Mouse (Mus musculus) gastrocnemius, adult 2 months (tissue): ENCODE data around the gene Cd80. TPM values are rescaled to one million over a fixed set of nuclear protein-coding genes. Genes with fewer than 3 reads are reported as not detected.
A peak's percentile ranks its signal among the peaks of the same experiment; 100 is the strongest.

Experiments used
- DNase-seq: peaks from one replicate; pipeline ENCODE4 v3.0.0; 2022
- H3K27ac ChIP-seq: fragments of 200-600 bp; 2 replicates; pipeline ENCODE4 v1.8.1; 2022; ENCODE audit warnings: mild to moderate bottlenecking
- H3K4me3 ChIP-seq: fragments of 200-600 bp; 2 replicates; pipeline ENCODE4 v1.8.1; 2022; ENCODE audit warnings: mild to moderate bottlenecking, moderate library complexity
- CTCF ChIP-seq: fragments of 200-600 bp; IDR thresholded peaks from 2 replicates; pipeline ENCODE4 v1.8.1; 2022; ENCODE audit warnings: antibody characterized with exemption, mild to moderate bottlenecking, moderate library complexity
- intact Hi-C: fragments of 180-260 bp; cut with DNase I; formaldehyde crosslinking; loops from one replicate; pipeline ENCODE4 v1.15.1; 2025
- total RNA-seq, 2 experiments: library from RNA; stranded (reverse); gene quantifications; 2 replicates each; pipeline ENCODE4 v1.2.3; 2021

Gene Cd80
- total RNA-seq, 2 experiments from 2014 or later = 0.13 to 0.31 TPM

- no peak for TF ChIP-seq CTCF
- no peak overlapping the region for H3K27ac ChIP-seq
- no peak for DNase-seq
- intact Hi-C loops = loop anchor here (2.0 to 10.0 kb wide), 2 partner anchors 109 to 139 kb away; no protein-coding TSS in a partner anchor
- H3K4me3 ChIP-seq = peak overlapping the region; percentile 70
These were observed 28.4 kb downstream of the Cd80 start for GRCm38 (mm10) chr16:38483582-38484309.

- intact Hi-C loops = no loop called here
- TF ChIP-seq CTCF = no peak
These were observed 37.2 kb downstream of the Cd80 start for GRCm38 (mm10) chr16:38492551-38492950.

DNA sequence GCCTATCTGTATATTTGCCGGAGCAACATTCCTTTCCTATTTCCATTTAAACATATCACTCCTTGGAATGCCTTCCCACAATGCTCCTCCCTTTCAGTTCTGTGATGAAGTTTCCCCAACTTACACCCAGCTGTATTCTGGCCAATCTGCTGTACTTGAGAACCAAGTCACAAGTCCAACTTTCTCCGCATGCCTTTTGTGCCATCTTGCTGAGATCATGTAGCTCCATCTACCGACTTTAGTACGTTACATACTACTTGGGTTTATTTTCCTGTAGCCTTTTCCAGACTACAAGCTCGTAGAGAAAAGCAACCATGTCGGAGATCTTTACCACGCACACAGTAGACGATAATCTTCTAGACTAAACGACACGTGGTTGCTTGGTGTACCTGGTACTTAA, 38.5 kb downstream of the Cd80 start:
- H3K27ac ChIP-seq = no peak overlapping the region
- TF ChIP-seq CTCF = peak; percentile 50
- intact Hi-C loops = no loop called here
- no peak overlapping the region for H3K4me3 ChIP-seq
- no peak for DNase-seq

More at GRCm38 (mm10) chr16:38492551-38492950, 37.2 kb downstream of the Cd80 start:
- no peak for DNase-seq
- H3K4me3 ChIP-seq = no peak overlapping the region
- H3K27ac ChIP-seq = no peak overlapping the region

DNA sequence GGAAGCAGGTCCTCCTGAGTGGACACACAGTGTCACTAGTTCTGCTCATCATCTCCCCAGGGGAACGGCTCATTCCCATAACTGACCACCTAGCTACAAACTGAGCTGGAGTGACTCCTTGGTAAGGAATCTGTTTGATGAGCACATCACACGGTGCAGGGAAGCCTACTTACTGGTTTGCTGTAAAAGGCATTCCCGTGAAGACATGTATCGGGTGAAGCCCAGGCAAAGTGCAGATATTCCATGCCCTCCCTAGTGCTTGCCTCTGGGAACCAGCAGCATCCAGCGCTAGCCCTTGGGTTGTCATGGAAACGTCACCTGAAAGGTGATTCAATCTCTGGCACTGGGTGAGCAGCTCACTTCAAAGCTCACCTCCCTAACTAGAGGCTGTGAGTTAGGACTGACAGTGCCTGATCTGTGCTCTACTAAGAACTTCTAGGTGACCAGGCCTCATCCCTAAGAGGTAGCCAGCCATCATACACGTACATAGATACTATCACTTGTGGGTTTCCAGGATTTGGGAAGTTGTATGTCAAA, 41.3 kb downstream of the Cd80 start:
- intact Hi-C loops = no loop called here

DNA sequence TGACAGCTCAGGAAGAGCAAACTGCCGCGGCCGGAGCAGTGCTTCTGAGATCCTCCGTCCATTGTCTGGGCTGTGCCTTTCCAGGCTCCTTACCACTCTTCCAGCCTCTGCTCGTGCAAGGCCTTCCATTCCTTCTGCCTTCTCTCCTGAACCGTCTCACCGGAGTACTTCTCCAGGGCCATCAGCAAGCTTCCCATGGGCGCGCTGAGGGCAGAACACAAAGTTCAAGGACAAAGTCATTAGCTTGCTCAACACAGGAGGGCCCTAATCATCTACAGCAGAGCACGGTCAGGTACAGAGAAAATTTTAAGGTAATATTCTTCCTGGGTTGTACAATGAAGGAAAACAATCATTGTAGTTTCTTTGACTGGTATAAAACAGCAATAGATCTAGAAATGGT, 47.1 kb downstream of the Cd80 start:
- no peak overlapping the region for H3K4me3 ChIP-seq
- H3K27ac ChIP-seq = no peak overlapping the region
- intact Hi-C loops = loop anchor here (10.0 kb wide), 1 partner anchor 508 kb away; no protein-coding TSS in a partner anchor
- no peak for DNase-seq
- no peak for TF ChIP-seq CTCF

More for the DNA sequence above, 41.3 kb downstream of the Cd80 start:
- TF ChIP-seq CTCF = no peak
- Histone ChIP-seq H3K4me3 (no peak overlapping the region), H3K27ac (no peak overlapping the region)
- no peak for DNase-seq

- no peak for DNase-seq
- Histone ChIP-seq H3K4me3 (no peak overlapping the region), H3K27ac (no peak overlapping the region)
- TF ChIP-seq CTCF = no peak
- intact Hi-C loops = loop anchor here (10.0 kb wide), 1 partner anchor 509 kb away; no protein-coding TSS in a partner anchor
These were observed 48.2 kb downstream of the Cd80 start for GRCm38 (mm10) chr16:38503528-38503927.

DNA sequence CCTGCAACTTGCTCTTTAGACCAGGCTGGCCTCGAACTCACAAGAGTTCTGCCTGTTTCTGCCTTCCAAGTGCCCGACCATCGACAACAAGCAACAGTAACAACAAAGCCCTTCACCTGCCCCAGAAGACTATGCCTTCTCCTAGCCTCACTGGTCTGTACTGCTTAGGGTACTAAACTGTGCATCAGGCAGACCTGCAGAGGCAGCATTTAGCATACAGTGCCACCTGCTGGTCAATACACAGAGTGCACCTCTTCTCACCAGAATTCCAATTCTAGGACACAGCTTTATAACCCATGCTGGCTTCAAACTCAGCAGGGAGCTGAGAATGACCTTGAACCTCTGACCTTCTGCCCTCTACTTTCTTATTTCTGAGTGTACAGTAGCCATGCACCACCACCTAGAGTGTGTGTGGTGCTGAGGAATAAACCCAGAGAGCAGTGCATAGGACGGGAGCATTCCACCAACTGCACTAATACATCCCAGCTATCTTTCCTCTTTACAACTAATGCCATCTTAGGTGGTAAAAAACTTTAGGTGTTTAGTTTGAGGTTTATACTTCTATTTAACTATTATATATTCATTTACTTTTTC, 50.8 kb downstream of the Cd80 start:
- peak; percentile 57 for DNase-seq
- Histone ChIP-seq H3K27ac (no peak overlapping the region), H3K4me3 (no peak overlapping the region)
- TF ChIP-seq CTCF = no peak; the same call in 1 of the 2 replicates
- intact Hi-C loops = loop anchor here (1.0 to 10.0 kb wide), 2 partner anchors 161 to 511 kb away; no protein-coding TSS in a partner anchor

DNA sequence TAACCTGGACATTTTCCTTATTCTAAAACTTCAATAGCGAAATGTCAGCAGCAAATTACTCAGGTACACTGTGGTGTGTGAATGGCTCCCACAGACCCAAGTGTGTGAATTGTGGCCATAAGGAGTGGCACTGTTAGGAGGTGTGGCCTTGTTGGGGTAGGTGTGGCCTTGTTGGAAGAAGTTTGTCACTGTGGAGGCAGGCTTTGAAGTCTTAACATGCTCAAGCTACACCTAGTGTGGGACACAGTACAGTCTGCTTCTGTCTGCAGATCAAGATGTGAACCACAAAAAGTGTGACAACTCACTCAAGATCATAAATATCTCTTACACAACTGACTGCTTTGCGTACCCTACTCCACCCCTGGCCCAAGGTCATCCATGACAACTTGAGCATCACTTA, 55.5 kb downstream of the Cd80 start:
- no peak for TF ChIP-seq CTCF
- DNase-seq = no peak
- intact Hi-C loops = no loop called here
- Histone ChIP-seq H3K4me3 (no peak overlapping the region), H3K27ac (no peak overlapping the region)

DNA sequence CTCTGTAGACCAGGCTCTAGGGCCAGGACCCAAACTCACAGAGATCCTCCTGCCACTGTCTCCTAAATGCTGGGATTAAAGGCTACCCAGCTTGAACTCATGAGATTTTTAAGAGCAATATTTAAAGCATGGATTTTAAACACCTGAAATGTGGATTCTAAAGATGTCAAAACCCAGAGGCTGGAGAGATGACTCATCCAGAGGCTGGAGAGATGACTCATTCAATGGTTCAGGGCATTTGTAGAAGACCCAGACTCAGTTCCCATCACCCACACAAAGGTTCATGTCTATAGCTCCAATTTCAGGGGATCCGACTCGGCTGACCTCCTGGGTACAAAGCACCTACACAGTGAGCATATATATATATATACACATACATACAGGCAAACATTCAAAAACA, 63.8 kb downstream of the Cd80 start:
- intact Hi-C loops = no loop called here
- no peak for TF ChIP-seq CTCF
- H3K4me3 ChIP-seq = no peak overlapping the region
- H3K27ac ChIP-seq = no peak overlapping the region
- DNase-seq = no peak

- Histone ChIP-seq H3K4me3 (peak overlapping the region; percentile 94), H3K27ac (peak overlapping the region; percentile 98; the same call in 1 of the 2 replicates)
- no peak for DNase-seq
- intact Hi-C loops = loop anchor here (5.0 kb wide), 1 partner anchor 41 kb away; no protein-coding TSS in a partner anchor
- TF ChIP-seq CTCF = no peak
These were observed 66.0 kb downstream of the Cd80 start for GRCm38 (mm10) chr16:38521211-38521987.

GRCm38 (mm10) chr16:38522129-38523084, 67.0 kb downstream of the Cd80 start, which contains the start of gene Timmdc1:
TSS of gene Timmdc1 (minus strand) at chr16:38522663.
- peak; percentile 29 for TF ChIP-seq CTCF
- intact Hi-C loops = loop anchor here (5.0 kb wide), 1 partner anchor 40 kb away; no protein-coding TSS in a partner anchor
- Histone ChIP-seq H3K4me3 (peak within 1 kb of the TSS; percentile 94), H3K27ac (peak within 1 kb of the TSS; percentile 98)
- DNase-seq = peak; percentile 97
